Mouse (Mus musculus): Measurements from ENCODE around the gene Arpp19. TPM values are rescaled to one million over a fixed set of nuclear protein-coding genes. Genes with fewer than 3 reads are reported as not detected.
A peak's percentile ranks its signal among the peaks of the same experiment; 100 is the strongest.

Arpp19 gene
- total RNA-seq (2021): 100 to 1,000 TPM; 171 to 176 TPM

GRCm38 (mm10) chr9:75037451-75038356 lies at the start of gene Arpp19:
Arpp19 (plus strand) TSS chr9:75037614.
- DNase-seq (ENCODE audit: extremely low spot score in 1 of 2, low spot score in 1 of 2): peak; percentile 66 to 72

- no peak for DNase-seq (ENCODE audit: extremely low spot score in 1 of 2, low spot score in 1 of 2)
These were observed 48.4 kb upstream of the Arpp19 start for GRCm38 (mm10) chr9:74988893-74989460.

GRCm38 (mm10) chr9:74989990-74990389 lies 47.4 kb upstream of the Arpp19 start:
- DNase-seq (ENCODE audit: extremely low spot score in 1 of 2, low spot score in 1 of 2): no peak

GRCm38 (mm10) chr9:74994611-74995257 lies 42.7 kb upstream of the Arpp19 start:
- no peak for DNase-seq (ENCODE audit: extremely low spot score in 1 of 2, low spot score in 1 of 2)

GRCm38 (mm10) chr9:74996349-74996748 lies 41.1 kb upstream of the Arpp19 start:
- DNase-seq (ENCODE audit: extremely low spot score in 1 of 2, low spot score in 1 of 2): no peak

GRCm38 (mm10) chr9:74997976-74998375 lies 39.4 kb upstream of the Arpp19 start:
- no peak for DNase-seq (ENCODE audit: extremely low spot score in 1 of 2, low spot score in 1 of 2)

GRCm38 (mm10) chr9:75001006-75001405 lies 36.4 kb upstream of the Arpp19 start:
- DNase-seq (ENCODE audit: extremely low spot score in 1 of 2, low spot score in 1 of 2): no peak

- DNase-seq (ENCODE audit: extremely low spot score in 1 of 2, low spot score in 1 of 2): no peak
These were observed 35.7 kb upstream of the Arpp19 start for GRCm38 (mm10) chr9:75001611-75002204.

GRCm38 (mm10) chr9:75002262-75002661 lies 35.2 kb upstream of the Arpp19 start:
- no peak for DNase-seq (ENCODE audit: extremely low spot score in 1 of 2, low spot score in 1 of 2)

- DNase-seq (ENCODE audit: extremely low spot score in 1 of 2, low spot score in 1 of 2): no peak
These were observed 33.2 kb upstream of the Arpp19 start for GRCm38 (mm10) chr9:75004203-75004602.

GRCm38 (mm10) chr9:75016591-75016990 lies 20.8 kb upstream of the Arpp19 start:
- no peak for DNase-seq (ENCODE audit: extremely low spot score in 1 of 2, low spot score in 1 of 2)

GRCm38 (mm10) chr9:75019181-75019580 lies 18.2 kb upstream of the Arpp19 start:
- DNase-seq (ENCODE audit: extremely low spot score in 1 of 2, low spot score in 1 of 2): no peak

GRCm38 (mm10) chr9:75019592-75019991 lies 17.8 kb upstream of the Arpp19 start:
- DNase-seq (ENCODE audit: extremely low spot score in 1 of 2, low spot score in 1 of 2): no peak

GRCm38 (mm10) chr9:75020561-75020960 lies 16.9 kb upstream of the Arpp19 start:
- DNase-seq (ENCODE audit: extremely low spot score in 1 of 2, low spot score in 1 of 2): no peak

- no peak for DNase-seq (ENCODE audit: extremely low spot score in 1 of 2, low spot score in 1 of 2)
These were observed 14.9 kb upstream of the Arpp19 start for GRCm38 (mm10) chr9:75022546-75022945.

- DNase-seq (ENCODE audit: extremely low spot score in 1 of 2, low spot score in 1 of 2): no peak
These were observed 14.1 kb upstream of the Arpp19 start for GRCm38 (mm10) chr9:75023150-75023894.

GRCm38 (mm10) chr9:75024089-75024488 lies 13.3 kb upstream of the Arpp19 start:
- DNase-seq (ENCODE audit: extremely low spot score in 1 of 2, low spot score in 1 of 2): no peak

GRCm38 (mm10) chr9:75025689-75026088 lies 11.7 kb upstream of the Arpp19 start:
- no peak for DNase-seq (ENCODE audit: extremely low spot score in 1 of 2, low spot score in 1 of 2)

- DNase-seq (ENCODE audit: extremely low spot score in 1 of 2, low spot score in 1 of 2): no peak
These were observed 5.0 kb upstream of the Arpp19 start for GRCm38 (mm10) chr9:75032408-75032807.

GRCm38 (mm10) chr9:75033141-75033540 lies 4.3 kb upstream of the Arpp19 start:
- no peak for DNase-seq (ENCODE audit: extremely low spot score in 1 of 2, low spot score in 1 of 2)
